ENCODE assay signal across 20 mouse cellular contexts in the genomic region with DNA sequence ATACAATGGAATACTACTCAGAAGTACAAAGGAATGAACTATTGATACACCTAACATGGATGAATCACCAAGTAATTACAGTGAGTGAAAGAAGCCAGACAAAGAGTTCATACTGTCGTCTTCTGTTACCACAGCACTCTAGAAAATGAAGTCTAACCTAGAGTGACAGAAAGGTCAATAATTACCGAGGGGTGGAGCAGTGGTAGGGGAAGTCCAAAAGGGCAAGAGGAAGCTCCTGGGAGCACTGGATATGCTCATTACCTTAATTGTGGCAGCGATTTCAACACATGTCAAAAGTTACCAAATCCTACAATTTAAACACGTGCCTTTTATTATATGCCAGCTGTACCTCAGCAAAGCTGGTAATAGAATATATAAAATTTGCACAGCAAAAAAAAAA.
DNase-seq lines count a peak whose midpoint lies in the region; ATAC-seq and TF ChIP-seq lines count a peak whose summit lies in the region.
"Had no signal": no experiment of that assay in that cellular context is flagged by ENCODE, and none has a peak within 500 bp of the region (broad histone marks: within the 10 kb centered on the region; RNA-seq: fewer than 3 reads in every experiment).

No protein-coding gene starts in this region.

- TF ChIP-seq CTCF in intestine, postnatal 0 days (IDR thresholded peaks at IDR 0.05; ENCODE audit: low read depth), result no peak
- TF ChIP-seq CTCF in forebrain, postnatal 0 days (IDR thresholded peaks at IDR 0.05; ENCODE audit: low read depth), result no peak

- H3K4me1 ChIP-seq in kidney, embryonic 14.5 days (ENCODE audit: control insufficient read depth, insufficient read depth, low read length), result no peaks in the 10 kb centered on the region
- H3K4me1 ChIP-seq in intestine, postnatal 0 days (replicated peaks; ENCODE audit: control insufficient read depth, insufficient read depth, low read length), result no peaks in the 10 kb centered on the region
- no peaks in the 10 kb centered on the region for H3K4me1 ChIP-seq in forebrain, postnatal 0 days (ENCODE audit: insufficient read depth)
- H3K4me1 ChIP-seq: embryonic facial prominence, embryonic 15.5 days; hindbrain, embryonic 15.5 days; limb, embryonic 12.5 days had no signal

- peak; percentile 64 to 75 for DNase-seq in kidney, adult 8-10 months
- DNase-seq in forebrain, postnatal 0 days, result no peak
- no peak for DNase-seq in embryo, embryonic 9.5 days (ENCODE audit: extremely low spot score)
- no peak for DNase-seq in right cerebral cortex, postnatal 10 days (ENCODE audit: low spot score in 2 of 2)
- DNase-seq: adrenal gland, adult 2 months; cerebellum, adult 8-10 months; gastrocnemius, adult 2 months; heart, adult 18-20 months; heart, postnatal 36 days; lung, adult 18-20 months; lung, postnatal 14 days; right cerebral cortex, adult 18-20 months; thymus, postnatal 36 days had no signal

- H3K36me3 ChIP-seq in kidney, embryonic 14.5 days (ENCODE audit: control insufficient read depth, insufficient read depth, low read length), result no peaks in the 10 kb centered on the region
- no peaks in the 10 kb centered on the region for H3K36me3 ChIP-seq in intestine, postnatal 0 days (ENCODE audit: control insufficient read depth, insufficient read depth)
- no peaks in the 10 kb centered on the region for H3K36me3 ChIP-seq in forebrain, postnatal 0 days (ENCODE audit: insufficient read depth)
- H3K36me3 ChIP-seq: embryonic facial prominence, embryonic 15.5 days; hindbrain, embryonic 15.5 days; limb, embryonic 12.5 days had no signal

- no peak for ATAC-seq in kidney, embryonic 14.5 days (ENCODE audit: low FRiP score, low TSS enrichment)
- ATAC-seq in common myeloid progenitor, adult 5-6 weeks (replicated peaks; ENCODE audit: low read depth, poor library complexity, severe bottlenecking), result peak; percentile 25; the same call in 1 of the 2 replicates
- peak; percentile 96 for ATAC-seq in intestine, postnatal 0 days
- peak; percentile 92 for ATAC-seq in monocyte, adult 5-6 weeks (replicated peaks; ENCODE audit: insufficient number of reproducible peaks, low FRiP score, low TSS enrichment, poor library complexity, severe bottlenecking)
- ATAC-seq in forebrain, postnatal 0 days, result no peak

- 66% methylated on average over 4 of the region's 4 CpGs for WGBS in kidney, embryonic 14.5 days
- WGBS in intestine, postnatal 0 days, result 24% methylated on average over 4 of the region's 4 CpGs
- 63% methylated on average over 4 of the region's 4 CpGs for WGBS in forebrain, postnatal 0 days

- H3K9ac ChIP-seq in kidney, embryonic 14.5 days (ENCODE audit: low read depth, low read length), result no peak overlapping the region
- H3K9ac ChIP-seq in intestine, postnatal 0 days (ENCODE audit: low read depth, low read length), result no peak overlapping the region
- no peak overlapping the region for H3K9ac ChIP-seq in forebrain, postnatal 0 days
- H3K9ac ChIP-seq: embryonic facial prominence, embryonic 15.5 days; hindbrain, embryonic 15.5 days; limb, embryonic 12.5 days had no signal

- no peaks in the 10 kb centered on the region for H3K9me3 ChIP-seq in kidney, embryonic 14.5 days (ENCODE audit: control insufficient read depth, low read length)
- no peaks in the 10 kb centered on the region for H3K9me3 ChIP-seq in intestine, postnatal 0 days (ENCODE audit: control insufficient read depth)
- no peaks in the 10 kb centered on the region for H3K9me3 ChIP-seq in forebrain, postnatal 0 days (ENCODE audit: low read length)
- H3K9me3 ChIP-seq: embryonic facial prominence, embryonic 15.5 days; hindbrain, embryonic 15.5 days; limb, embryonic 12.5 days had no signal

- no peak overlapping the region for H3K4me3 ChIP-seq in kidney, embryonic 14.5 days (ENCODE audit: low read length)
- H3K4me3 ChIP-seq in intestine, postnatal 0 days (ENCODE audit: low read depth, low read length), result no peak overlapping the region
- H3K4me3 ChIP-seq in forebrain, postnatal 0 days (ENCODE audit: low read depth, low read length), result no peak overlapping the region
- H3K4me3 ChIP-seq: embryonic facial prominence, embryonic 15.5 days; gastrocnemius, adult 2 months; hindbrain, embryonic 15.5 days; limb, embryonic 12.5 days had no signal

- no peak overlapping the region for H3K27ac ChIP-seq in kidney, embryonic 14.5 days (ENCODE audit: low read depth, low read length)
- H3K27ac ChIP-seq in intestine, postnatal 0 days (ENCODE audit: low read depth, low read length), result no peak overlapping the region
- no peak overlapping the region for H3K27ac ChIP-seq in forebrain, postnatal 0 days (ENCODE audit: low read depth, low read length)
- H3K27ac ChIP-seq: embryonic facial prominence, embryonic 15.5 days; gastrocnemius, adult 2 months; hindbrain, embryonic 15.5 days; limb, embryonic 12.5 days had no signal

- H3K27me3 ChIP-seq in kidney, embryonic 14.5 days (ENCODE audit: control insufficient read depth, insufficient read depth, low read length), result no peaks in the 10 kb centered on the region
- H3K27me3 ChIP-seq in intestine, postnatal 0 days (replicated peaks; ENCODE audit: control insufficient read depth, insufficient read depth, low read length), result no peaks in the 10 kb centered on the region
- no peaks in the 10 kb centered on the region for H3K27me3 ChIP-seq in forebrain, postnatal 0 days (ENCODE audit: insufficient read depth, low read length)
- H3K27me3 ChIP-seq: embryonic facial prominence, embryonic 15.5 days; hindbrain, embryonic 15.5 days; limb, embryonic 12.5 days had no signal

- H3K4me2 ChIP-seq in kidney, embryonic 14.5 days (replicated peaks; ENCODE audit: low read depth, low read length), result no peak overlapping the region
- H3K4me2 ChIP-seq in intestine, postnatal 0 days (replicated peaks; ENCODE audit: low read depth), result no peak overlapping the region
- H3K4me2 ChIP-seq in forebrain, postnatal 0 days (ENCODE audit: low read depth), result no peak overlapping the region
- H3K4me2 ChIP-seq: embryonic facial prominence, embryonic 15.5 days; hindbrain, embryonic 15.5 days; limb, embryonic 12.5 days had no signal

Comparison
In these comparisons a context has a peak if more than half of its experiments do, and no peak if none do; other contexts are left out.
1. DNase-seq: peak in kidney, adult 8-10 months (2 of 2); none in forebrain, postnatal 0 days (single experiment), embryo, embryonic 9.5 days (single experiment) and right cerebral cortex, postnatal 10 days (0 of 2).
2. ATAC-seq: peak in common myeloid progenitor, adult 5-6 weeks (single experiment), intestine, postnatal 0 days (single experiment) and monocyte, adult 5-6 weeks (single experiment); none in kidney, embryonic 14.5 days (single experiment) and forebrain, postnatal 0 days (single experiment).